Mouse (Mus musculus) brain, embryonic 14.5 days (tissue): Measurements from ENCODE around the gene Tmcc3.
"Not testable (repeated sequence)": the region's sequence is repeated elsewhere in the genome, so short reads cannot be mapped to it uniquely, and the experiment has no call there.

ENCODE experiments used
- CTCF ChIP-seq: fragments of 200-500 bp; IDR thresholded peaks from 2 replicates; pipeline ENCODE4 v1.5.1; 2012; ENCODE audit warnings: inconsistent platforms, mild to moderate bottlenecking, moderate library complexity, borderline replicate concordance; ENCODE audit not compliant: insufficient read depth, insufficient read length; ENCODE audit errors: extremely low read depth
- POLR2A ChIP-seq: fragments of 200-500 bp; IDR thresholded peaks from 2 replicates; pipeline ENCODE4 v1.6.1; 2012; ENCODE audit warnings: mild to moderate bottlenecking, inconsistent platforms, borderline replicate concordance; ENCODE audit not compliant: poor library complexity, insufficient read depth, insufficient read length, severe bottlenecking; ENCODE audit errors: extremely low read depth

DNA sequence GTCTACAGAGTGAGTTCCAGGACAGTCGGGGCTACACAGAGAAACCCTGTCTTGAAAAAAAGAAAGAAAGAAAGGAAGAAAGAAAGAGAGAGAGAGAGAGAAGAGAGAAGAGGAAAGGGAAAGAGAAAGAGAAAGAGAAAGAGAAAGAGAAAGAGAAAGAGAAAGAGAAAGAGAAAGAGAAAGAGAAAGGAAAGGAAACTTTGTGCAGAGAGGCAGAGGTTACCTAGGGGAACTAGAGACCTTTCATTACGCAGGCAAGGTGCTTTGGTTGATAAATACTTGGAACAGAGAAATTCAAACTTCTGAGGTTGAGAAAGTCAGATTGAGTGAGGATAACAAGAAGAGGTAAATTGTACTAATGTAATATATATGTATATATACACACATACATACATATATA lies 226.9 kb downstream of the Tmcc3 start:
- TF ChIP-seq CTCF, POLR2A: not testable (repeated sequence)
